10 mouse cellular contexts compared by ENCODE assay signal in genomic region chr6:141250984-141251383, GRCm38 (mm10). TPM values are rescaled to one million over a fixed set of nuclear protein-coding genes. Genes with fewer than 3 reads are reported as not detected.
A peak's percentile ranks its signal among the peaks of the same experiment; 100 is the strongest.
DNase-seq lines count a peak whose midpoint lies in the region; ATAC-seq and TF ChIP-seq lines count a peak whose summit lies in the region.
"Had no signal": no experiment of that assay in that cellular context is flagged by ENCODE, and none has a peak within 500 bp of the region (broad histone marks: within the 10 kb centered on the region; RNA-seq: fewer than 3 reads in every experiment).

No protein-coding gene starts in this region.

- 57% methylated on average over 6 of the region's 6 CpGs for WGBS in forebrain, embryonic 12.5 days
- 25% methylated on average over 6 of the region's 6 CpGs for WGBS in intestine, embryonic 16.5 days
- WGBS in neural tube, embryonic 13.5 days = 55% methylated on average over 6 of the region's 6 CpGs

- peaks cover 47% of the 10 kb centered on the region for H3K27me3 ChIP-seq in forebrain, embryonic 12.5 days
- no peaks in the 10 kb centered on the region for H3K27me3 ChIP-seq in intestine, embryonic 16.5 days (replicated peaks; ENCODE audit: control insufficient read depth, insufficient read depth, low read length)
- H3K27me3 ChIP-seq in neural tube, embryonic 13.5 days = peaks cover 42% of the 10 kb centered on the region

- peaks cover 20% of the 10 kb centered on the region for H3K4me1 ChIP-seq in forebrain, embryonic 12.5 days
- peaks cover 17% of the 10 kb centered on the region for H3K4me1 ChIP-seq in intestine, embryonic 16.5 days (ENCODE audit: control insufficient read depth, insufficient read depth, low read length)
- H3K4me1 ChIP-seq in neural tube, embryonic 13.5 days (replicated peaks) = peaks cover 38% of the 10 kb centered on the region
- H3K4me1 ChIP-seq: liver, embryonic 15.5 days had no signal

- H3K9me3 ChIP-seq in forebrain, embryonic 12.5 days = no peaks in the 10 kb centered on the region
- H3K9me3 ChIP-seq in intestine, embryonic 16.5 days (ENCODE audit: control insufficient read depth, low read length) = no peaks in the 10 kb centered on the region
- H3K9me3 ChIP-seq in neural tube, embryonic 13.5 days = no peaks in the 10 kb centered on the region
- H3K9me3 ChIP-seq: liver, embryonic 15.5 days had no signal

- no peak overlapping the region for H3K9ac ChIP-seq in forebrain, embryonic 12.5 days
- peak overlapping the region; percentile 94 for H3K9ac ChIP-seq in intestine, embryonic 16.5 days (ENCODE audit: low read depth, low read length)
- H3K9ac ChIP-seq in neural tube, embryonic 13.5 days = 0 out of 2 replicates have a peak overlapping the region, but pooled peaks have one; percentile 31
- H3K9ac ChIP-seq: liver, embryonic 15.5 days had no signal

- peak overlapping the region; percentile 53; the same call in 1 of the 2 replicates for H3K4me3 ChIP-seq in layer of hippocampus, adult 2 months
- no peak overlapping the region for H3K4me3 ChIP-seq in forebrain, embryonic 12.5 days (replicated peaks)
- peak overlapping the region; percentile 89 for H3K4me3 ChIP-seq in intestine, embryonic 16.5 days (ENCODE audit: low read length)
- H3K4me3 ChIP-seq in neural tube, embryonic 13.5 days = peak overlapping the region; percentile 68

- no peak for ATAC-seq in forebrain, embryonic 12.5 days (ENCODE audit: low FRiP score)
- no peak for ATAC-seq in intestine, embryonic 16.5 days
- ATAC-seq in neural tube, embryonic 13.5 days (ENCODE audit: low read depth) = no peak

- 0 out of 2 replicates have a peak overlapping the region, but pooled peaks have one; percentile 97 for H3K4me2 ChIP-seq in forebrain, embryonic 12.5 days
- peak overlapping the region; percentile 71 for H3K4me2 ChIP-seq in intestine, embryonic 16.5 days (ENCODE audit: low read depth, low read length)
- H3K4me2 ChIP-seq in neural tube, embryonic 13.5 days = peak overlapping the region; percentile 93

- no peaks in the 10 kb centered on the region for H3K36me3 ChIP-seq in forebrain, embryonic 12.5 days (replicated peaks)
- H3K36me3 ChIP-seq in intestine, embryonic 16.5 days (ENCODE audit: control insufficient read depth, insufficient read depth, low read length) = peaks cover 5% of the 10 kb centered on the region; the same call in 1 of the 2 replicates
- H3K36me3 ChIP-seq in neural tube, embryonic 13.5 days = no peaks in the 10 kb centered on the region
- H3K36me3 ChIP-seq: G1E; liver, embryonic 15.5 days had no signal

- H3K27ac ChIP-seq in layer of hippocampus, adult 2 months = no peak overlapping the region
- H3K27ac ChIP-seq in forebrain, embryonic 12.5 days = no peak overlapping the region
- peak overlapping the region; percentile 97 for H3K27ac ChIP-seq in intestine, embryonic 16.5 days (ENCODE audit: low read length)
- no peak overlapping the region for H3K27ac ChIP-seq in neural tube, embryonic 13.5 days (replicated peaks)
- H3K27ac ChIP-seq: liver, embryonic 15.5 days had no signal

- TF ChIP-seq CTCF in layer of hippocampus, adult 2 months (conservative IDR thresholded peaks at IDR 0.05) = no peak

- no peak for DNase-seq in layer of hippocampus, adult 2 months (ENCODE audit: low spot score in 2 of 2)
- DNase-seq in layer of hippocampus, postnatal 10 days (ENCODE audit: low spot score in 2 of 2) = no peak
- DNase-seq in c-Kit-positive CD71-positive TER-119-positive erythroid progenitor cells, embryonic 14.5 days (ENCODE audit: low spot score) = no peak
- DNase-seq in cerebellum, adult 9-11 months = no peak
- DNase-seq in natural killer cell, adult 2 months (ENCODE audit: low spot score in 2 of 2) = no peak

RNA-seq across cellular contexts. Expression of gene Pde3a, which starts 1.9 kb away (rescaled TPM):
- total RNA-seq in layer of hippocampus, adult 2 months (2021) = 1 to 10 TPM; 3.1 to 3.4 TPM
- total RNA-seq in layer of hippocampus, postnatal 10 days (2021) = 1 to 10 TPM; 3.7 to 4.2 TPM
- polyA plus RNA-seq in forebrain, embryonic 12.5 days (2016; fragmentation: Nextera tagmentation; extraction: Ambion mirVana) = 1.8 and 2.0 TPM in 2 replicates
- polyA plus RNA-seq in intestine, embryonic 16.5 days (2015; fragmentation: Nextera tagmentation; extraction: Ambion mirVana) = 14.7 and 17.9 TPM in 2 replicates
- polyA plus RNA-seq in neural tube, embryonic 13.5 days (2015; fragmentation: Nextera tagmentation; extraction: Ambion mirVana) = 2.1 and 2.4 TPM in 2 replicates
- polyA plus RNA-seq: G1E had no signal
